Mouse (Mus musculus): Measurements from ENCODE around the gene Disc1.

- TF ChIP-seq CTCF (IDR thresholded peaks at IDR 0.05; ENCODE audit: low read depth) (no peak), EP300 (IDR thresholded peaks at IDR 0.05; ENCODE audit: low read depth) (no peak)
Measured at GRCm38 (mm10) chr8:125157641-125158005, 103.6 kb downstream of the Disc1 start.

Data from liver, postnatal 0 days (tissue).